Mouse (Mus musculus) thymus, adult 2 months (tissue): ENCODE results near the gene Dcaf8. TPM values are rescaled to one million over a fixed set of nuclear protein-coding genes. Genes with fewer than 3 reads are reported as not detected.
A peak's percentile ranks its signal among the peaks of the same experiment; 100 is the strongest.

Source experiments
- DNase-seq: peaks from one replicate; pipeline ENCODE4 v3.0.0; 2021
- H3K27ac ChIP-seq: fragments of 200-500 bp; 2 replicates; pipeline ENCODE4 v1.5.1; 2012; ENCODE audit warnings: low read length, control low read depth; ENCODE audit not compliant: control insufficient read depth, insufficient read depth
- H3K27me3 ChIP-seq: fragments of 200-500 bp; 2 replicates; pipeline ENCODE4 v1.6.1; 2012; ENCODE audit warnings: mild to moderate bottlenecking, low read length, moderate library complexity, mixed read lengths; ENCODE audit not compliant: control insufficient read depth, insufficient read depth
- H3K36me3 ChIP-seq: fragments of 200-500 bp; 2 replicates; pipeline ENCODE4 v1.6.1; 2012; ENCODE audit warnings: mild to moderate bottlenecking, low read length, moderate library complexity; ENCODE audit not compliant: control insufficient read depth, insufficient read depth
- H3K4me1 ChIP-seq: fragments of 200-500 bp; replicated peaks from 2 replicates; pipeline ENCODE4 v1.6.1; 2012; ENCODE audit warnings: low read length; ENCODE audit not compliant: control insufficient read depth, insufficient read depth
- H3K4me3 ChIP-seq: fragments of 200-500 bp; 2 replicates; pipeline ENCODE4 v1.5.1; 2012; ENCODE audit warnings: mild to moderate bottlenecking, low read length, control low read depth, moderate library complexity; ENCODE audit not compliant: control insufficient read depth, insufficient read depth
- CTCF ChIP-seq: fragments of 200-500 bp; IDR thresholded peaks from 2 replicates; pipeline ENCODE4 v1.5.1; 2012; ENCODE audit warnings: mild to moderate bottlenecking, control low read depth, low read length, moderate library complexity, borderline replicate concordance; ENCODE audit not compliant: control insufficient read depth, poor library complexity, insufficient read depth; ENCODE audit errors: extremely low read depth
- POLR2A ChIP-seq: fragments of 200-500 bp; IDR thresholded peaks from 2 replicates; pipeline ENCODE4 v1.6.1; 2012; ENCODE audit warnings: mild to moderate bottlenecking, low read length, control low read depth, moderate library complexity; ENCODE audit not compliant: control insufficient read depth, poor library complexity, insufficient read depth; ENCODE audit errors: extremely low read depth
- WGBS: fragments of 180-500 bp; shearing (Covaris S2); methylation state at CpG from one replicate; pipeline ENCODE4 v1.1.7; 2018; 5-methylcytosine and 5-hydroxymethylcytosine counted together
- polyA plus RNA-seq: library from polyadenylated mRNA; depleted of rRNA; stranded (reverse); fragments of >200 nt; gene quantifications from 2 replicates; pipeline ENCODE4 v1.2.3, GENCODE M21; 2012

The Dcaf8 gene
- polyA plus RNA-seq, 1 experiment = 79.7 TPM

- WGBS = 59% methylated on average over 3 of the region's 3 CpGs
- H3K27me3 ChIP-seq = no peaks in the 10 kb centered on the region
- H3K36me3 ChIP-seq = peaks cover 74% of the 10 kb centered on the region
- TF ChIP-seq CTCF (no peak), POLR2A (no peak)
- DNase-seq = peak; percentile 21
- H3K4me1 ChIP-seq = no peaks in the 10 kb centered on the region
- H3K4me3 ChIP-seq = no peak overlapping the region
- no peak overlapping the region for H3K27ac ChIP-seq
These were observed 28.2 kb upstream of the Dcaf8 start for GRCm38 (mm10) chr1:172119720-172120119.

- no peak for TF ChIP-seq POLR2A
- no peak for TF ChIP-seq CTCF
- Histone ChIP-seq H3K4me3 (no peak overlapping the region), H3K27ac (no peak overlapping the region), H3K36me3 (peaks cover 45% of the 10 kb centered on the region), H3K27me3 (no peaks in the 10 kb centered on the region), H3K4me1 (peaks cover 6% of the 10 kb centered on the region)
- DNase-seq = no peak
- 90% methylated on average over 2 of the region's 2 CpGs for WGBS
These were observed 25.2 kb upstream of the Dcaf8 start for GRCm38 (mm10) chr1:172122671-172123070.

- no peak for DNase-seq
- TF ChIP-seq POLR2A (no peak), CTCF (no peak)
- Histone ChIP-seq H3K4me1 (peaks cover 7% of the 10 kb centered on the region), H3K27ac (no peak overlapping the region), H3K27me3 (no peaks in the 10 kb centered on the region), H3K36me3 (peaks cover 31% of the 10 kb centered on the region), H3K4me3 (no peak overlapping the region)
- 89% methylated on average over 6 of the region's 6 CpGs for WGBS
These were observed 23.3 kb upstream of the Dcaf8 start for GRCm38 (mm10) chr1:172124572-172124971.

GRCm38 (mm10) chr1:172126376-172127347 lies 21.2 kb upstream of the Dcaf8 start, which contains the start of gene Pex19:
Pex19 (plus strand) TSS chr1:172126755.
- Histone ChIP-seq H3K27ac (no peak within 1 kb of the TSS), H3K4me3 (peak within 1 kb of the TSS; percentile 94), H3K36me3 (peaks cover 20% of the 10 kb centered on the region), H3K27me3 (no peaks in the 10 kb centered on the region), H3K4me1 (peaks cover 7% of the 10 kb centered on the region)
- TF ChIP-seq CTCF = no peak
- 0 out of 2 replicates have a peak, but pooled peaks have one; percentile 30 for TF ChIP-seq POLR2A
- DNase-seq = peak; percentile 73
- WGBS = 1% methylated on average over 42 of the region's 42 CpGs

- Histone ChIP-seq H3K4me3 (no peak overlapping the region), H3K36me3 (peaks cover 21% of the 10 kb centered on the region), H3K27ac (no peak overlapping the region), H3K27me3 (no peaks in the 10 kb centered on the region), H3K4me1 (peaks cover 7% of the 10 kb centered on the region)
- TF ChIP-seq POLR2A (no peak), CTCF (no peak)
- no peak for DNase-seq
- 73% methylated on average over 5 of the region's 5 CpGs for WGBS
These were observed 20.4 kb upstream of the Dcaf8 start for GRCm38 (mm10) chr1:172127487-172127886.

- Histone ChIP-seq H3K27me3 (no peaks in the 10 kb centered on the region), H3K4me3 (no peak overlapping the region), H3K36me3 (peaks cover 26% of the 10 kb centered on the region), H3K27ac (no peak overlapping the region), H3K4me1 (peaks cover 7% of the 10 kb centered on the region)
- whole genome bisulfite sequencing = 96% methylated on average over 15 of the region's 15 CpGs
- no peak for DNase-seq
- TF ChIP-seq CTCF (no peak), POLR2A (no peak)
These were observed 19.3 kb upstream of the Dcaf8 start for GRCm38 (mm10) chr1:172128563-172128962.
